27 mouse cellular contexts compared by ENCODE assay signal in genomic region chr17:14200206-14200605, GRCm38 (mm10). TPM values are rescaled to one million over a fixed set of nuclear protein-coding genes. Genes with fewer than 3 reads are reported as not detected.
DNase-seq lines count a peak whose midpoint lies in the region; ATAC-seq and TF ChIP-seq lines count a peak whose summit lies in the region.
"Had no signal": no experiment of that assay in that cellular context is flagged by ENCODE, and none has a peak within 500 bp of the region (broad histone marks: within the 10 kb centered on the region; RNA-seq: fewer than 3 reads in every experiment).

No protein-coding gene starts in this region.

- 87% methylated on average over 7 of the region's 7 CpGs for WGBS in heart, embryonic 13.5 days
- 67% methylated on average over 7 of the region's 7 CpGs for WGBS in kidney, postnatal 0 days
- 64% methylated on average over 7 of the region's 7 CpGs for WGBS in stomach, embryonic 15.5 days
- 83% methylated on average over 7 of the region's 7 CpGs for WGBS in stomach, postnatal 0 days
- WGBS in limb, embryonic 12.5 days: 84% methylated on average over 7 of the region's 7 CpGs

- no peak for ATAC-seq in heart, embryonic 13.5 days (ENCODE audit: extremely low read depth, insufficient number of reproducible peaks, low FRiP score, low TSS enrichment)
- no peak for ATAC-seq in kidney, postnatal 0 days (replicated peaks; ENCODE audit: low FRiP score, low read depth)
- no peak for ATAC-seq in stomach, embryonic 15.5 days (ENCODE audit: insufficient read depth, low FRiP score, low read depth)
- ATAC-seq in stomach, postnatal 0 days (ENCODE audit: low FRiP score, low TSS enrichment): no peak
- no peak for ATAC-seq in limb, embryonic 12.5 days (ENCODE audit: insufficient number of reproducible peaks, insufficient read depth, low FRiP score, low TSS enrichment, low read depth)
- ATAC-seq: activated CD4-positive, CD25-positive, alpha-beta regulatory T cell, adult 4 months; intestine, embryonic 15.5 days; midbrain, embryonic 13.5 days had no signal

- peaks cover 28% of the 10 kb centered on the region for H3K36me3 ChIP-seq in heart, embryonic 13.5 days
- peaks cover 14% of the 10 kb centered on the region; the same call in 1 of the 2 replicates for H3K36me3 ChIP-seq in kidney, postnatal 0 days (ENCODE audit: insufficient read depth, low read length)
- H3K36me3 ChIP-seq in stomach, embryonic 15.5 days: no peaks in the 10 kb centered on the region
- H3K36me3 ChIP-seq in stomach, postnatal 0 days (ENCODE audit: control insufficient read depth, insufficient read depth, low read length): no peaks in the 10 kb centered on the region
- peaks cover 9% of the 10 kb centered on the region; the same call in 1 of the 2 replicates for H3K36me3 ChIP-seq in limb, embryonic 12.5 days
- H3K36me3 ChIP-seq: embryonic facial prominence, embryonic 15.5 days; forebrain, embryonic 12.5 days; limb, embryonic 13.5 days; midbrain, embryonic 13.5 days; neural tube, embryonic 13.5 days had no signal

- H3K27me3 ChIP-seq in heart, embryonic 13.5 days (replicated peaks): peaks cover 68% of the 10 kb centered on the region
- peaks cover 10% of the 10 kb centered on the region; the same call in 1 of the 2 replicates for H3K27me3 ChIP-seq in kidney, postnatal 0 days (ENCODE audit: insufficient read depth, low read length)
- peaks cover 21% of the 10 kb centered on the region for H3K27me3 ChIP-seq in stomach, embryonic 15.5 days (replicated peaks)
- peaks cover 3% of the 10 kb centered on the region; the same call in 1 of the 2 replicates for H3K27me3 ChIP-seq in stomach, postnatal 0 days (ENCODE audit: control insufficient read depth, insufficient read depth, low read length)
- H3K27me3 ChIP-seq in limb, embryonic 12.5 days: peaks cover 42% of the 10 kb centered on the region

- no peak overlapping the region for H3K27ac ChIP-seq in heart, embryonic 13.5 days (replicated peaks)
- peak overlapping the region; percentile 97; the same call in 1 of the 2 replicates for H3K27ac ChIP-seq in kidney, postnatal 0 days
- no peak overlapping the region for H3K27ac ChIP-seq in stomach, embryonic 15.5 days
- no peak overlapping the region for H3K27ac ChIP-seq in stomach, postnatal 0 days (replicated peaks)
- H3K27ac ChIP-seq in limb, embryonic 12.5 days: no peak overlapping the region
- H3K27ac ChIP-seq: embryonic facial prominence, embryonic 10.5 days; embryonic facial prominence, embryonic 15.5 days; forebrain, embryonic 12.5 days; hindbrain, embryonic 10.5 days; hindbrain, embryonic 15.5 days; intestine, embryonic 15.5 days; limb, embryonic 13.5 days; liver, embryonic 13.5 days; midbrain, embryonic 13.5 days; neural tube, embryonic 13.5 days had no signal

- no peak overlapping the region for H3K4me3 ChIP-seq in heart, embryonic 13.5 days
- H3K4me3 ChIP-seq in kidney, postnatal 0 days (replicated peaks; ENCODE audit: low read depth, low read length): no peak overlapping the region
- no peak overlapping the region for H3K4me3 ChIP-seq in stomach, embryonic 15.5 days (replicated peaks)
- no peak overlapping the region for H3K4me3 ChIP-seq in stomach, postnatal 0 days (ENCODE audit: low read depth, low read length)
- H3K4me3 ChIP-seq in limb, embryonic 12.5 days (replicated peaks): no peak overlapping the region
- H3K4me3 ChIP-seq: embryonic facial prominence, embryonic 10.5 days; embryonic facial prominence, embryonic 15.5 days; forebrain, embryonic 12.5 days; hindbrain, embryonic 10.5 days; hindbrain, embryonic 15.5 days; intestine, embryonic 15.5 days; limb, embryonic 13.5 days; liver, embryonic 13.5 days; midbrain, embryonic 13.5 days; neural tube, embryonic 13.5 days had no signal

- H3K9me3 ChIP-seq in heart, embryonic 13.5 days: no peaks in the 10 kb centered on the region
- H3K9me3 ChIP-seq in kidney, postnatal 0 days (replicated peaks; ENCODE audit: low read length): no peaks in the 10 kb centered on the region
- no peaks in the 10 kb centered on the region for H3K9me3 ChIP-seq in stomach, embryonic 15.5 days
- no peaks in the 10 kb centered on the region for H3K9me3 ChIP-seq in stomach, postnatal 0 days (ENCODE audit: control insufficient read depth, low read length)
- no peaks in the 10 kb centered on the region for H3K9me3 ChIP-seq in limb, embryonic 12.5 days
- H3K9me3 ChIP-seq: embryonic facial prominence, embryonic 10.5 days; embryonic facial prominence, embryonic 15.5 days; forebrain, embryonic 12.5 days; hindbrain, embryonic 10.5 days; hindbrain, embryonic 15.5 days; intestine, embryonic 15.5 days; limb, embryonic 13.5 days; liver, embryonic 13.5 days; midbrain, embryonic 13.5 days; neural tube, embryonic 13.5 days had no signal

- peaks cover 44% of the 10 kb centered on the region for H3K4me1 ChIP-seq in heart, embryonic 13.5 days
- peaks cover 16% of the 10 kb centered on the region; the same call in 1 of the 2 replicates for H3K4me1 ChIP-seq in kidney, postnatal 0 days (replicated peaks; ENCODE audit: insufficient read depth, low read length)
- H3K4me1 ChIP-seq in stomach, embryonic 15.5 days: peaks cover 28% of the 10 kb centered on the region; the same call in 1 of the 2 replicates
- H3K4me1 ChIP-seq in stomach, postnatal 0 days (replicated peaks; ENCODE audit: control insufficient read depth, insufficient read depth): no peaks in the 10 kb centered on the region
- peaks cover 42% of the 10 kb centered on the region for H3K4me1 ChIP-seq in limb, embryonic 12.5 days (replicated peaks)

- no peak for TF ChIP-seq EP300 in stomach, postnatal 0 days (optimal IDR thresholded peaks at IDR 0.05)

- DNase-seq in heart, postnatal 25 days (ENCODE audit: low spot score): no peak
- no peak for DNase-seq in kidney, postnatal 0 days (ENCODE audit: low spot score)
- DNase-seq in kidney, adult 11 months: no peak
- DNase-seq in stomach, postnatal 0 days (ENCODE audit: low spot score): no peak
- no peak for DNase-seq in thymus, postnatal 10 days (ENCODE audit: low spot score in 2 of 2)
- DNase-seq: adrenal gland, adult 8-10 months; cerebellum, adult 2 months; cerebellum, postnatal 14 days; liver, embryonic 13.5 days; lung, adult 2 months; right cerebral cortex, postnatal 4 days; thymus, postnatal 25 days had no signal

- H3K9ac ChIP-seq in heart, embryonic 13.5 days: no peak overlapping the region; the same call in 1 of the 2 replicates
- H3K9ac ChIP-seq in kidney, postnatal 0 days (ENCODE audit: low read depth, low read length): no peak overlapping the region
- no peak overlapping the region for H3K9ac ChIP-seq in stomach, embryonic 15.5 days
- no peak overlapping the region for H3K9ac ChIP-seq in stomach, postnatal 0 days (ENCODE audit: low read length)
- 0 out of 2 replicates have a peak overlapping the region, but pooled peaks have one; percentile 18 for H3K9ac ChIP-seq in limb, embryonic 12.5 days (replicated peaks)
- H3K9ac ChIP-seq: embryonic facial prominence, embryonic 15.5 days; forebrain, embryonic 12.5 days; hindbrain, embryonic 15.5 days; intestine, embryonic 15.5 days; limb, embryonic 13.5 days; liver, embryonic 13.5 days; midbrain, embryonic 13.5 days; neural tube, embryonic 13.5 days had no signal

- peak overlapping the region; percentile 1; the same call in 1 of the 2 replicates for H3K4me2 ChIP-seq in heart, embryonic 13.5 days
- peak overlapping the region; percentile 30 for H3K4me2 ChIP-seq in kidney, postnatal 0 days (ENCODE audit: low read length)
- H3K4me2 ChIP-seq in stomach, embryonic 15.5 days: 0 out of 2 replicates have a peak overlapping the region, but pooled peaks have one; percentile 8
- no peak overlapping the region for H3K4me2 ChIP-seq in stomach, postnatal 0 days (replicated peaks; ENCODE audit: low read depth)
- H3K4me2 ChIP-seq in limb, embryonic 12.5 days: no peak overlapping the region
- H3K4me2 ChIP-seq: embryonic facial prominence, embryonic 15.5 days; forebrain, embryonic 12.5 days; heart, embryonic 11.5 days; hindbrain, embryonic 15.5 days; limb, embryonic 13.5 days; liver, embryonic 13.5 days; midbrain, embryonic 13.5 days; neural tube, embryonic 13.5 days had no signal

- TF ChIP-seq CTCF in kidney, postnatal 0 days (IDR thresholded peaks at IDR 0.05; ENCODE audit: low read depth): no peak
- TF ChIP-seq CTCF in stomach, postnatal 0 days (IDR thresholded peaks at IDR 0.05; ENCODE audit: low read depth): no peak

- intact Hi-C loops in heart, postnatal 25 days (cut with DNase I): loop anchor here (10.0 kb wide), 1 partner anchor 365 kb away; no protein-coding TSS in a partner anchor

RNA-seq across cellular contexts. Expression of gene Dact2, which starts 3.9 kb away (rescaled TPM):
- polyA plus RNA-seq in heart, embryonic 13.5 days (2015; fragmentation: Nextera tagmentation; extraction: Ambion mirVana): 1.5 and 2.6 TPM in 2 replicates
- total RNA-seq in heart, postnatal 25 days (2021): 1 to 10 TPM in 1 of 2 experiments, under 1 TPM in 1; 0.92 to 1.8 TPM
- polyA plus RNA-seq in kidney, postnatal 0 days (2015; fragmentation: Nextera tagmentation; extraction: Ambion mirVana): 14.8 and 16.0 TPM in 2 replicates
- 5.2 and 7.1 TPM in 2 replicates for polyA plus RNA-seq in stomach, embryonic 15.5 days (2015; fragmentation: Nextera tagmentation; extraction: Ambion mirVana)
- 1.6 and 1.8 TPM in 2 replicates for polyA plus RNA-seq in stomach, postnatal 0 days (2015; fragmentation: Nextera tagmentation; extraction: Ambion mirVana)
- 0.92 and 1.1 TPM in 2 replicates for polyA plus RNA-seq in limb, embryonic 12.5 days (2016; fragmentation: Nextera tagmentation; extraction: Ambion mirVana)
- total RNA-seq: megakaryocyte, adult 5-6 weeks had no signal
- polyA plus RNA-seq: activated CD4-positive, CD25-positive, alpha-beta regulatory T cell, adult 4 months had no signal

Comparison
In these comparisons a context has a peak if more than half of its experiments do, and no peak if none do; other contexts are left out.
1. H3K4me2 ChIP-seq: peak in heart, embryonic 13.5 days (single experiment), kidney, postnatal 0 days (single experiment) and stomach, embryonic 15.5 days (single experiment); none in stomach, postnatal 0 days (single experiment) and limb, embryonic 12.5 days (single experiment).